Mouse (Mus musculus) liver, embryonic 16.5 days (tissue): ENCODE results near the gene Tbc1d10b. TPM values are rescaled to one million over a fixed set of nuclear protein-coding genes. Genes with fewer than 3 reads are reported as not detected.
"Not testable (repeated sequence)": the region's sequence is repeated elsewhere in the genome, so short reads cannot be mapped to it uniquely, and the experiment has no call there.

ENCODE experiments used
- ATAC-seq: fragments of 200-750 bp; cut with Nextera tagmentation; 2 replicates; pipeline ENCODE4 v1.8.0; 2017; ENCODE audit warnings: low read depth, mild to moderate bottlenecking, moderate number of reproducible peaks, moderate library complexity
- H3K27ac ChIP-seq: fragments of 300-500 bp; sonication (generic); 2 replicates; pipeline ENCODE4 v1.5.1; 2014; ENCODE audit warnings: mild to moderate bottlenecking, low read length
- H3K27me3 ChIP-seq: fragments of 300-500 bp; sonication (generic); 2 replicates; pipeline ENCODE4 v1.6.1; 2014; ENCODE audit warnings: low read depth, low read length, mixed read lengths; ENCODE audit not compliant: control insufficient read depth, insufficient read depth
- H3K36me3 ChIP-seq: fragments of 300-500 bp; sonication (generic); 2 replicates; pipeline ENCODE4 v1.6.1; 2014; ENCODE audit warnings: mild to moderate bottlenecking; ENCODE audit not compliant: control insufficient read depth, insufficient read depth
- H3K4me1 ChIP-seq: fragments of 300-500 bp; sonication (generic); 2 replicates; pipeline ENCODE4 v1.6.1; 2014; ENCODE audit warnings: low read depth, low read length, mixed read lengths; ENCODE audit not compliant: control insufficient read depth
- H3K4me2 ChIP-seq: fragments of 300-500 bp; sonication (generic); 2 replicates; pipeline ENCODE4 v1.6.1; 2014; ENCODE audit warnings: low read depth, low read length, mixed read lengths
- H3K4me3 ChIP-seq: fragments of 300-500 bp; sonication (generic); 2 replicates; pipeline ENCODE4 v1.5.1; 2014; ENCODE audit warnings: low read depth, mild to moderate bottlenecking, low read length
- H3K9ac ChIP-seq: fragments of 300-500 bp; sonication (generic); 2 replicates; pipeline ENCODE4 v1.6.1; 2014; ENCODE audit warnings: low read depth, low read length
- H3K9me3 ChIP-seq: fragments of 300-500 bp; sonication (generic); replicated peaks from 2 replicates; pipeline ENCODE4 v1.6.1; 2016; ENCODE audit warnings: low read length; ENCODE audit not compliant: control insufficient read depth
- WGBS: fragments of 180-500 bp; shearing (Covaris S2); extraction: QIAGEN DNeasy Blood & Tissue Kit; methylation state at CpG from one replicate; pipeline ENCODE4 v1.1.7; 2014; ENCODE audit not compliant: insufficient replicate concordance; 5-methylcytosine and 5-hydroxymethylcytosine counted together
- polyA plus RNA-seq: library from polyadenylated mRNA; unstranded; fragments of >200 nt; fragmentation: Nextera tagmentation; extraction: Ambion mirVana; gene quantifications from 2 replicates; pipeline ENCODE4 v1.2.1, GENCODE M21; 2015

Tbc1d10b gene
- polyA plus RNA-seq, result 13.7 and 15.1 TPM in 2 replicates

- peak within 1 kb of the TSS; percentile 99 for H3K27ac ChIP-seq
- no peaks in the 10 kb centered on the region for H3K27me3 ChIP-seq
- H3K9me3 ChIP-seq, result no peaks in the 10 kb centered on the region
- peaks cover 10% of the 10 kb centered on the region for H3K36me3 ChIP-seq
- peak within 1 kb of the TSS; percentile 97 for H3K9ac ChIP-seq
- peak; percentile 57 for ATAC-seq
- H3K4me2 ChIP-seq, result peak within 1 kb of the TSS; percentile 69
- WGBS, result 2% methylated on average over 26 of the region's 44 CpGs
- peak within 1 kb of the TSS; percentile 85 for H3K4me3 ChIP-seq
- H3K4me1 ChIP-seq, result peaks cover 35% of the 10 kb centered on the region
Measured at GRCm38 (mm10) chr7:127208295-127208552, at the start of gene Tbc1d10b. Gene Tbc1d10b (minus strand): TSS chr7:127208468.

- Histone ChIP-seq H3K4me1 (peaks cover 44% of the 10 kb centered on the region), H3K4me3 (no peak overlapping the region), H3K4me2 (no peak overlapping the region), H3K9ac (no peak overlapping the region), H3K9me3 (no peaks in the 10 kb centered on the region), H3K27ac (0 out of 2 replicates have a peak overlapping the region, but pooled peaks have one; percentile 13), H3K27me3 (no peaks in the 10 kb centered on the region), H3K36me3 (no peaks in the 10 kb centered on the region; the same call in 1 of the 2 replicates)
- ATAC-seq, result no peak
- 76% methylated on average over 5 of the region's 5 CpGs for WGBS
Measured at GRCm38 (mm10) chr7:127256518-127256917, 48.2 kb upstream of the Tbc1d10b start.

GRCm38 (mm10) chr7:127255965-127256364 lies 47.7 kb upstream of the Tbc1d10b start:
- H3K4me1 ChIP-seq, result peaks cover 39% of the 10 kb centered on the region
- 41% methylated on average over 2 of the region's 2 CpGs for WGBS
- no peak overlapping the region for H3K4me2 ChIP-seq
- no peak for ATAC-seq
- no peaks in the 10 kb centered on the region for H3K9me3 ChIP-seq
- no peak overlapping the region for H3K9ac ChIP-seq
- no peaks in the 10 kb centered on the region for H3K27me3 ChIP-seq
- H3K27ac ChIP-seq, result no peak overlapping the region
- H3K36me3 ChIP-seq, result no peaks in the 10 kb centered on the region; the same call in 1 of the 2 replicates
- H3K4me3 ChIP-seq, result no peak overlapping the region

GRCm38 (mm10) chr7:127255008-127255407 lies 46.7 kb upstream of the Tbc1d10b start:
- no peak for ATAC-seq
- Histone ChIP-seq H3K4me1 (peaks cover 35% of the 10 kb centered on the region), H3K27me3 (no peaks in the 10 kb centered on the region), H3K4me2 (peak overlapping the region; percentile 99), H3K27ac (peak overlapping the region; percentile 90), H3K9me3 (no peaks in the 10 kb centered on the region), H3K4me3 (peak overlapping the region; percentile 74; the same call in 1 of the 2 replicates), H3K9ac (peak overlapping the region; percentile 75), H3K36me3 (no peaks in the 10 kb centered on the region; the same call in 1 of the 2 replicates)
- 13% methylated on average over 4 of the region's 4 CpGs for WGBS

GRCm38 (mm10) chr7:127253821-127254769 lies 45.8 kb upstream of the Tbc1d10b start:
- Histone ChIP-seq H3K9ac (peak overlapping the region; percentile 75), H3K9me3 (no peaks in the 10 kb centered on the region), H3K4me1 (peaks cover 28% of the 10 kb centered on the region), H3K27ac (peak overlapping the region; percentile 90), H3K27me3 (no peaks in the 10 kb centered on the region), H3K4me2 (peak overlapping the region; percentile 99), H3K36me3 (no peaks in the 10 kb centered on the region; the same call in 1 of the 2 replicates), H3K4me3 (peak overlapping the region; percentile 74)
- under 1% methylated on average over 135 of the region's 136 CpGs for WGBS
- peak; percentile 91 for ATAC-seq

- Histone ChIP-seq H3K4me3 (peak overlapping the region; percentile 74), H3K27ac (peak overlapping the region; percentile 84), H3K4me1 (peaks cover 24% of the 10 kb centered on the region), H3K27me3 (no peaks in the 10 kb centered on the region), H3K9me3 (no peaks in the 10 kb centered on the region), H3K9ac (peak overlapping the region; percentile 73), H3K36me3 (no peaks in the 10 kb centered on the region; the same call in 1 of the 2 replicates), H3K4me2 (peak overlapping the region; percentile 99)
- no peak for ATAC-seq
- WGBS, result 63% methylated on average over 6 of the region's 6 CpGs
Measured at GRCm38 (mm10) chr7:127253341-127253740, 45.1 kb upstream of the Tbc1d10b start.

- Histone ChIP-seq H3K4me3 (no peak overlapping the region), H3K36me3 (no peaks in the 10 kb centered on the region; the same call in 1 of the 2 replicates), H3K27ac (no peak overlapping the region), H3K9me3 (no peaks in the 10 kb centered on the region), H3K9ac (no peak overlapping the region), H3K4me2 (no peak overlapping the region), H3K27me3 (no peaks in the 10 kb centered on the region), H3K4me1 (peaks cover 24% of the 10 kb centered on the region)
- 54% methylated on average over 2 of the region's 2 CpGs for WGBS
- no peak for ATAC-seq
Measured at GRCm38 (mm10) chr7:127252414-127252813, 44.1 kb upstream of the Tbc1d10b start.

- H3K9me3 ChIP-seq, H3K27me3 ChIP-seq, H3K27ac ChIP-seq, H3K9ac ChIP-seq, H3K4me2 ChIP-seq, ATAC-seq, H3K4me3 ChIP-seq, H3K36me3 ChIP-seq: not testable (repeated sequence)
- 81% methylated on average over 8 of the region's 8 CpGs for WGBS
- H3K4me1 ChIP-seq, result peaks cover 28% of the 10 kb centered on the region
Measured at GRCm38 (mm10) chr7:127250511-127250910, 42.2 kb upstream of the Tbc1d10b start.
